Mouse (Mus musculus) hindbrain, embryonic 14.5 days (tissue): ENCODE data around the gene Cdkal1. TPM values are rescaled to one million over a fixed set of nuclear protein-coding genes. Genes with fewer than 3 reads are reported as not detected.

Experiments used
- ATAC-seq: fragments of 200-750 bp; cut with Nextera tagmentation; 2 replicates; pipeline ENCODE4 v1.8.0; 2017; ENCODE audit warnings: moderate number of reproducible peaks, mild to moderate bottlenecking, moderate TSS enrichment, moderate library complexity; ENCODE audit not compliant: low FRiP score
- DNase-seq: peaks from one replicate; pipeline ENCODE4 v3.0.0-alpha.2; 2015; ENCODE audit warnings: low spot score
- H3K27ac ChIP-seq: fragments of 300-500 bp; sonication (generic); 2 replicates; pipeline ENCODE4 v1.5.1; 2014; ENCODE audit warnings: mild to moderate bottlenecking, moderate library complexity
- H3K27me3 ChIP-seq: fragments of 300-500 bp; sonication (generic); 2 replicates; pipeline ENCODE4 v1.6.1; 2014; ENCODE audit warnings: mild to moderate bottlenecking, low read length, mixed read lengths; ENCODE audit not compliant: control insufficient read depth, insufficient read depth
- H3K36me3 ChIP-seq: fragments of 300-500 bp; sonication (generic); replicated peaks from 2 replicates; pipeline ENCODE4 v1.6.1; 2014; ENCODE audit not compliant: control insufficient read depth, insufficient read depth
- H3K4me1 ChIP-seq: fragments of 300-500 bp; sonication (generic); replicated peaks from 2 replicates; pipeline ENCODE4 v1.6.1; 2014; ENCODE audit warnings: antibody characterized with exemption, low read length, mixed read lengths; ENCODE audit not compliant: control insufficient read depth, insufficient read depth
- H3K4me2 ChIP-seq: fragments of 300-500 bp; sonication (generic); replicated peaks from 2 replicates; pipeline ENCODE4 v1.6.1; 2014; ENCODE audit warnings: mild to moderate bottlenecking, moderate library complexity
- H3K4me3 ChIP-seq: fragments of 300-500 bp; sonication (generic); replicated peaks from 2 replicates; pipeline ENCODE4 v1.5.1; 2014; ENCODE audit warnings: mild to moderate bottlenecking, low read length
- H3K9ac ChIP-seq: fragments of 300-500 bp; sonication (generic); 2 replicates; pipeline ENCODE4 v1.6.1; 2014
- H3K9me3 ChIP-seq: fragments of 300-500 bp; sonication (generic); 2 replicates; pipeline ENCODE4 v1.6.1; 2016; ENCODE audit warnings: low read length; ENCODE audit not compliant: control insufficient read depth
- WGBS: fragments of 180-500 bp; shearing (Covaris S2); extraction: QIAGEN DNeasy Blood & Tissue Kit; methylation state at CpG from one replicate; pipeline ENCODE4 v1.1.7; 2014; 5-methylcytosine and 5-hydroxymethylcytosine counted together
- polyA plus RNA-seq: library from polyadenylated mRNA; unstranded; fragments of >200 nt; fragmentation: Nextera tagmentation; extraction: Ambion mirVana; gene quantifications from 2 replicates; pipeline ENCODE4 v1.2.1, GENCODE M21; 2014

Gene Cdkal1
- polyA plus RNA-seq, 1 experiment from 2014 or later, result 19.4 TPM

DNA sequence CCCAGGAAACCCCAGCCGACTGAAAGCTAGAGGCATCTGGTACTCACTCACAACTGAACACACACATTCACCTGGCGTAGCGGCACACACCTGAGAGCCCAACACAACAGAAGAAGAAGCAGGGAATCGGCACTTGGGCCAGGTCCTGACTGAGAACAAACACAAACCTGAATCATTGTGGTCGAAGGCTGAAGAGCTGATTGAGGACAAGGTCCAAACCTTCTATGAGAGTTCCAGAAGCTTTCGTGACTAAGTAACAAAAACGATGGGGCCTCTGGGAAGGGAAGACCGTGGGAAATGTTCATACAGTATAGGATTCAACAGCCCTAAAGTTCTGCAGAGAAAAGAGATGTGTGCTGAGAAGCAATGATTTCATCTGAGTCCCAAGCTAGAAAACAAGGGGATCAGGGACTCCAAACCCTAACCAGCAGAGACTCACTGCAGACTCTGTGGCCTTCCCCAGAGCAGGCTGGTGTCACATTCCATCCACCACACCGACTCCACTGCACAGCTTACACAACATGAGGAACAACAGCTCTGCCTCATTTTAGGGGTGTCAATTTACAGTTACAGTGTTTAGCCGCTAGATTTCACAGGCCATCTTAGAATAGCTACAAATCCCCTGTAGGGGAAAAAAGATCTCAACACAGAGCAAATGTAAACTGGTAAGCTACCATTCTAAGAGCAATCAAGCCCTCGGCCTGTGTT, 175.8 kb downstream of the Cdkal1 start:
- H3K9me3 ChIP-seq, result no peaks in the 10 kb centered on the region
- no peak overlapping the region for H3K4me3 ChIP-seq
- no peak overlapping the region for H3K4me2 ChIP-seq
- H3K9ac ChIP-seq, result no peak overlapping the region
- H3K27ac ChIP-seq, result no peak overlapping the region
- no peak for ATAC-seq
- 92% methylated on average over 11 of the region's 11 CpGs for WGBS
- H3K27me3 ChIP-seq, result no peaks in the 10 kb centered on the region
- no peaks in the 10 kb centered on the region for H3K4me1 ChIP-seq
- no peaks in the 10 kb centered on the region for H3K36me3 ChIP-seq
- DNase-seq, result no peak

DNA sequence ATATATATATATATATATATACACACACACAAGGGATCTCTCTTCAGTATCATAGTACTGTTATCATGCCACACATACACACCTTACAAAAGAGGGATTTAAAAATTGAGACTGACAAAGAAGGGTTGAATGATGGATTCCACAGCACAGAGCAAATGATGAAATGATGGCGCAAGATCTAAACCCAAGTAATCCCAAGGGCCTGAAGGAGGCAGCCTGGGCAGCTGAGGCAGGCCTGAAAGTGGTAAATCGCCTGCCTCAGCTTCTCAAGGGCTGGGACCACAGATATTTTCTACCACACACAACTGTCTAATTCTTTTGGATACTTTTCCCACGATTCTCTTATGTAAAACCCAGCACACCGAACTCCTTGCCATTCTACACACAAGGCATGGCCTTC, 177.9 kb downstream of the Cdkal1 start:
- 91% methylated on average over 4 of the region's 4 CpGs for WGBS
- H3K27ac ChIP-seq, result no peak overlapping the region
- no peaks in the 10 kb centered on the region for H3K36me3 ChIP-seq
- H3K4me1 ChIP-seq, result no peaks in the 10 kb centered on the region
- no peak overlapping the region for H3K4me3 ChIP-seq
- H3K27me3 ChIP-seq, result no peaks in the 10 kb centered on the region
- H3K4me2 ChIP-seq, result no peak overlapping the region
- no peak overlapping the region for H3K9ac ChIP-seq
- DNase-seq (no peak), ATAC-seq (no peak)
- no peaks in the 10 kb centered on the region for H3K9me3 ChIP-seq

DNA sequence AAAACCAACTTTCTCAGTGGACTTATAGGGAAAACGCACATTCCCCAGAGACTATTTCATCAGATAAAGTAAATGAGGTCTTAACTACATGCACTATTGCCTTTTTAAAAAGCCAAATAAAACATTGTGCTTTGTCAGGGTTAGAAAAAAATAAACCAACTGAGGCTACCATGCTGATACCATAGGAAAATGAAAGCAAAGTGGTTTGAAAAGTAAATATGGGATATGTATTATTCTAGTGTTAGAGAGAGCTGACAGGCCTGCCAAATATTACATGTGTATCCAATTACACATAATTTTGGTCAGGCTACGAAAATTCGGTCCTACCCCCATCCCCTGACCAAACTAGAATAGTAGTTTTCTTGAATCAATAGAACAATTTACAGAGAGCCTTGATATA, 184.8 kb downstream of the Cdkal1 start:
- Histone ChIP-seq H3K4me2 (no peak overlapping the region), H3K27ac (no peak overlapping the region), H3K4me3 (no peak overlapping the region), H3K36me3 (no peaks in the 10 kb centered on the region), H3K9ac (no peak overlapping the region), H3K9me3 (no peaks in the 10 kb centered on the region), H3K27me3 (no peaks in the 10 kb centered on the region), H3K4me1 (no peaks in the 10 kb centered on the region)
- ATAC-seq (no peak), DNase-seq (no peak)
- WGBS, result 86% methylated on average over 3 of the region's 3 CpGs

DNA sequence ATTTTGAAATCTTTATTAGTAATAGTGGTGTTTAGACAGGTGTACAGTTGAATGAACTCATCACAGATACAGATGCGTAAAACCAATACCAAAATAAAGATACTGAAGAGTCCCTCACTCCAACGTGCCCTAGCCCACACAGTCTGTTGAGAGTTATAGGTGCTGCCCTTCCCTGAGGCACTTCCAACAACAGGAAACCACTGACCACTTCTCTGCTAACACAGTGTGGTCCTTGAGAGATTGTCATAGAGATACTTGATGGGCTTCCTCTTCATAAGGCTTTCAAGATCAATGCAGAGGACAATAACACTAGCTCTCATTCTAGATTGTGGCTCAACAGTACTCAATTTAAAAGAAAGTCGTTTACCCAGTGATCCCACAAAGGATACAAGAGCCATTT, 191.6 kb downstream of the Cdkal1 start:
- ATAC-seq, result no peak
- WGBS, result 88% methylated on average over 3 of the region's 3 CpGs
- Histone ChIP-seq H3K9ac (no peak overlapping the region), H3K27me3 (no peaks in the 10 kb centered on the region), H3K36me3 (no peaks in the 10 kb centered on the region), H3K9me3 (no peaks in the 10 kb centered on the region), H3K4me1 (no peaks in the 10 kb centered on the region), H3K4me3 (no peak overlapping the region), H3K27ac (no peak overlapping the region), H3K4me2 (no peak overlapping the region)
- no peak for DNase-seq

DNA sequence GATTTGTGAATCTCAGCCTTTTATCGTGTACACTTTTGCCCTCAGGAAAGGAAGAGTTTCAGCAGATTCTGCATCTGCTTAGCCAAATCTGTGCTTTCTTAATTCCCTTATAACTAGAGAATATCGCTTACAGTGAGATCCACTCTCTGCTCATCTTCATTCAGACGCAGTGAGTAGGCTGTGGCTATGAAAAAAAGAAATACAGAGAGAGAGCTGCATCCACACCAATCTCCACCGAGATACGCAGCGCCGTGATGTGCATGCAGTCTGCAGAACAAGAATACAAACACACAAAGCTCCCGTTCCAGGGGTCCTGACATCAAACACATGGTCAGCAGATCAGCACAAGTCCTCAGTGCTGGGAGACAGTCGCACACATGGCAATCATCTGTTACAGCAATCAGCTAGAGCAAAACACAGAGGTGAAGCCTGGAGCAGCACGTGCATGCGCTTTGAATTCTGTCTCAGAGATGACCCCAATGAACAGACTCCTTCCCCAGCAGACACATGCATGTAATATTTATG, 199.6 kb downstream of the Cdkal1 start:
- DNase-seq, result no peak

DNA sequence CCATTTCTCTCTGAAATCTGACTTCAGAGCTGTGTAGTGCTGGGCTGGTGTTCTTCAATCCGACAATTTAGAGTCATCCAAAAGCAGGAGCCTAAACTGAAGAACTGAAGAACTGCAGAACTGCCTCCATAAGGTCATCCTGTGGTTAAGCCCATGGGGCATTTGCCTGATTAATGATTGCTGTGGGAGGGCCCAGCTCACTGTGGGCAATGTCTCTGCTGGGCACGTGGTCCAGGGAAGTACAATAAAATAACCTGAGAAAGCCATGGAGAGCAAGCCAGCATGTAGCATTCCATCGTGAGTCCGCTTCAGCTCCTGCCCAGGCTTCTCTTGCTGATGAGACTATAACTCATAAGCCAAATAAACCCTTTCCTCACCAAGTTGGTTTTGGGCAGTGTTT, 202.1 kb downstream of the Cdkal1 start:
- whole genome bisulfite sequencing, result 79% methylated on average over 4 of the region's 4 CpGs
- Histone ChIP-seq H3K27ac (no peak overlapping the region), H3K9me3 (no peaks in the 10 kb centered on the region), H3K9ac (no peak overlapping the region), H3K4me1 (no peaks in the 10 kb centered on the region), H3K4me3 (no peak overlapping the region), H3K36me3 (no peaks in the 10 kb centered on the region), H3K27me3 (no peaks in the 10 kb centered on the region), H3K4me2 (no peak overlapping the region)
- DNase-seq, result no peak
- no peak for ATAC-seq

More for the DNA sequence above, 199.6 kb downstream of the Cdkal1 start:
- Histone ChIP-seq H3K27ac (no peak overlapping the region), H3K27me3 (no peaks in the 10 kb centered on the region), H3K9me3 (no peaks in the 10 kb centered on the region), H3K4me2 (no peak overlapping the region), H3K36me3 (no peaks in the 10 kb centered on the region), H3K4me3 (no peak overlapping the region), H3K4me1 (no peaks in the 10 kb centered on the region), H3K9ac (no peak overlapping the region)
- ATAC-seq, result no peak
- 82% methylated on average over 11 of the region's 11 CpGs for WGBS

DNA sequence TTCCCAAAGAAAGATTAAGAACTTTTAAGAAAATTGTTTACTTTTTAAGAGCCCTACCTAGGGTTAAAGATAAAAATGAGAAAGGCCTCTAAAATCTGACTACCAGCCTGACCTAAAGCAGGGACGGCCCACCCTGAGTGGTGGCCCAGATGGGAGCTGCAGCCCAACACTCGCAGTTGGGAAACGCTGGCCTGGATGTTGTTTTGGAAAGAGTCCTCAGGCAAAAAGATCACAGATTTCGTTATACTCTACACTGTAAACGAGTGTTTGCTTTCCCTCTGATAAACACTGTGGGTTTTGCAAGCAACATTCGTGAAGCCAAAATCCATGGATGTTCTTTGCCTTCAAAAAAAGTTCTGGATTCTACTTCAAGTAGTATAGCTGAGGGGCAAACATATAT, 202.7 kb downstream of the Cdkal1 start:
- Histone ChIP-seq H3K9me3 (no peaks in the 10 kb centered on the region), H3K9ac (no peak overlapping the region), H3K4me1 (no peaks in the 10 kb centered on the region), H3K4me2 (no peak overlapping the region), H3K27me3 (no peaks in the 10 kb centered on the region), H3K4me3 (no peak overlapping the region), H3K27ac (no peak overlapping the region), H3K36me3 (no peaks in the 10 kb centered on the region)
- DNase-seq (no peak), ATAC-seq (no peak)
- WGBS, result 91% methylated on average over 6 of the region's 6 CpGs

DNA sequence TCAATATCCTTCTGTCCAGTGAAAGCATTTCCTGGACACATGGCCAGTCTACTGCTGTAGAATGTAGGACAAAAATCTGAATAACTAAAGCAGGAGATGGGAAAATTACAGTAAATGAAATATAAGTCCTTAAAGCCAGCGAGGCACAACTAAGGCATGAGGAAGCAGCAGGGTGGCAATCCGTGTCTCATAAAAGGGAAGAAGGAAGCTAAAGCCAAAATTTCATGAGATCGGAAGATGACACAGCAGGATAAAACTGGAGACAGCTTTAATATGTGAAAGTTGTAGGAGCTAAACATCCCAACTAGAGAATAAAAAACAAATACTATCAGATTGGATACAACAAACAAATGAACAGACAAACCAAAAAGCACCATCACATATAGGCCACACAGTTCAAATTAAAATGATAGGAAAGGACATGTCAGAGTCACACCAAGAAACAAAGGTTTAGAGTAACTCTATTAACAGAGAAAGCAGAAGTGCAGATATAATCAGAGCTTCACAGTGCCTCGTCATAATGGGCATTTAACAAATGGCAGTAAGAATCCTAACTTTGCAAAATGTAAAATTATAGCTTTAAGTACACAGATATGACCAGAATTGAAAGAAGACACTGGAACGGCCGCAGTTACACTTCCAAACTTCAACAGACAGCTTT, 204.8 kb downstream of the Cdkal1 start:
- DNase-seq, result no peak
- 92% methylated on average over 6 of the region's 6 CpGs for WGBS
- no peaks in the 10 kb centered on the region for H3K27me3 ChIP-seq
- no peak overlapping the region for H3K4me3 ChIP-seq
- H3K27ac ChIP-seq, result no peak overlapping the region
- ATAC-seq, result no peak
- no peak overlapping the region for H3K4me2 ChIP-seq
- no peaks in the 10 kb centered on the region for H3K9me3 ChIP-seq
- no peaks in the 10 kb centered on the region for H3K36me3 ChIP-seq
- H3K9ac ChIP-seq, result no peak overlapping the region
- no peaks in the 10 kb centered on the region for H3K4me1 ChIP-seq

DNA sequence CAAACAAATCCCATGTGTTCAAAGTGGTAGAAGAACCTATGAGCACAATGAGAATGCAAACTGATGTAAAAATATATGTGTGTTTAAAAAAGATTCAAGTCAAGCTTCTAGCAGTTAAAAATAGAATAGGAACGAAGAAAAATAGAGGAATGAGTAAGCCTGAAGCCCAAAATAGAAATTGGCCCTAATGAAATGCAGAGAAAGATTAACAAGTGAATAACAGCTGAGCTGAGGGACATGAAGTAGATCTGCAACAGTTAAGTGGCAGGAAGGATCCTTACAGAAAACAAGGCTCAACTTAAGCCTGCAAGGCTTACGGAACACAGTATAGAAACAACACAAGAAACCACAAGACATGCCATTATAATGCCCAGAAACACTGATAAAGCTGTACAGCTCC, 205.9 kb downstream of the Cdkal1 start:
- H3K9me3 ChIP-seq, result no peaks in the 10 kb centered on the region
- H3K27ac ChIP-seq, result no peak overlapping the region
- no peaks in the 10 kb centered on the region for H3K4me1 ChIP-seq
- H3K36me3 ChIP-seq, result no peaks in the 10 kb centered on the region
- no peak overlapping the region for H3K4me3 ChIP-seq
- H3K4me2 ChIP-seq, result no peak overlapping the region
- 87% methylated on average over 2 of the region's 2 CpGs for WGBS
- ATAC-seq, result no peak
- DNase-seq, result no peak
- H3K9ac ChIP-seq, result no peak overlapping the region
- H3K27me3 ChIP-seq, result no peaks in the 10 kb centered on the region
